Mouse (Mus musculus): Measurements from ENCODE around the gene Wars. TPM values are rescaled to one million over a fixed set of nuclear protein-coding genes. Genes with fewer than 3 reads are reported as not detected.
A peak's percentile ranks its signal among the peaks of the same experiment; 100 is the strongest.

Gene Wars
- total RNA-seq, 2 experiments from 2014 or later, result 82.9 to 91.9 TPM

DNA sequence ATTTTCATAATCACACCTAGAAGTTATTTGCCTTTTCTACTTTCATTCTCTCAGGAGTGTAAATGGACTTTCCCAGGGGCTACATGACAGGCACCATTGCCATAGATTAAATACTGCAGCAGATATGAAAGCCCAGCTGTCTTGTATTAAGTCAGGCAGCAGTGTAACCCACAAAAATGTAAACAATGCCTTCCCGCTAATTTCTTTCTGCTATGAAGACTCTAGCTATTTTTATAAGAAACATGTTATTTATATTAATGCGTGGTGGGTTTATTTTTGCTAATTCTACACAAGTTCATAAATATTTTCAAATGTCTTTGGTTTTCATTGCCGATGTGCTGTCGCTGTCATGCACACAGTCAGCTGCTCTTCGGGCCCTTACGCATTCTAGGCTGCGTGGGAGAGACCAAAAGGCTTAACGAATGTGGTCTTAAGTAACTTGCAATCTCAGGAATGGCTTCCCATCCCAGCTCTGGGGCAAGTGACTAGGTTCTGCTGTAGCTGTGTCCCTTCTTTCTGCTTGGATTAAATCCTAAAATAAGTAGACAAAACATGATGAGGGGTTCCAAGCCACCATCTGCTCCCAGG lies 16.0 kb upstream of the Wars start:
- no peak for DNase-seq (ENCODE audit: low spot score in 2 of 2)

DNA sequence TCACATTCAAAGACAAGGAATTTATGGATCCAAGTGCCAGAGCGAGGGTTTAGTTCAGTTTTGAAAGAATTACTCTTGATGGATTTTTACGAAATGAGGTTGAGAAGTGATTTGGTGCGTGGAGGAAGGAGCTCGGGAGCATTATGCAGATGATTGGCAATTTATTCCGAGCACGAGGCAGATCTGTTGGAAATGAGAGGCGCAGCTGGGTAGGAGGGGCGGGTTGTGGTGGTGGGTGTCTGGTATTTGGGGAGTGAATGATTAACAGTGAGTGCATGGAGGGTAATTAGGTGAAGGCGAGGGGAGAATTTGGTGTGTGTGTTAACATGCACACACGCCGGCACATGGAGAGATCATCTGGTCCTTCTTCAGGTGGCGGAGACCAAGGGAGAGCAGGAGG lies 12.4 kb upstream of the Wars start:
- no peak for DNase-seq (ENCODE audit: low spot score in 2 of 2)

DNA sequence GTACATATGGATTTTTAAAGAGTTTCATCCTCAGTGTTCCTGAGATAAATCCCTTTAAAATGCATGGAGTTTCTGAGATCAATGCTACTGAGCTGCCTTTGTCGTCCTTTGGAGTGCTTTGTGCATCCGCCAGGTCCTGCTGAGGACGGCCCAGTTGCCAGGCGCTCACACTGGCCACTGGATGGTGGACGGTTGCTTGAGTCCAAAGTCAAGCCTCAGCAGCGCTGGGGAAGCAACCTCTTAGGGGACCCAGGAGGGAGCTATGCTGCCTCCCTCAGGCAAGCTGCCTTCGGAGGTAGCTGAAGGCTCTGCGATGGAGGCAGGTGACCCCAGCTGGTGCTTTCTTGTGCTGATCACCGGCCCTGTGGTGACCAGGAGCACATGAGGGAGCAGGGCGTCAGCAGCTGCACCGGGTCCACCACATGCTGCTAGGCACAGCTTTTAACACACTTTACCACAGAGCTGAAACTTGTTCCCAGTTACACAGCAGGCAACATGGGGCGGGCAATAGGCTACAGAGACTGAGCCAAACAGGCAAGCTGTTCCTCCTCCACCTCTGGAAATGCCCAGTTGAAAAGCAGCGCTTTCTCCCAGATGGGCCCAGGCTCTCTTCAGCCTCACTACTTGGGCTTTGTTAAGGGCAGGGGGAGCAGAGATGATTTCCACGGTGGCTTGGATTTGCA lies 11.8 kb upstream of the Wars start:
- no peak for DNase-seq (ENCODE audit: low spot score in 2 of 2)

DNA sequence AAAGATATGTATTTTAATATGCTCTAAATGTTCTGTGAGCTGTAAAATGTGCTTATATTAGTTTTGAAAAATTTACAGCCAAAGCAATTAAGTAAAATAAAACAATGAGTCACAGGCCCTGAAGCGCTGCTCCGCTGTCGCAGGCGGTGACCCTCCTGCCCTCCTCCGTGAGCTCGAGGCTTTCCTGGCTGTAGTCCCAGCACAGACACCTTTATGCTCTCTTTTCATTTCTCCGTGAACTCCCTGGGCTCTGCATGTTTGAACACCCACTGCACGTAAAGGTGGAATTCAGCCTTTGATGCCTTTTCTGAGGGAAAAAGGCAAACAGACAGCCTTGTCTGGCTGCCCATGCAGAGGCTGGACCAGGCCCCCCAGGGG lies 10.3 kb upstream of the Wars start:
- peak in 1 of 2 experiments; percentile 16 for DNase-seq (ENCODE audit: low spot score in 2 of 2)

DNA sequence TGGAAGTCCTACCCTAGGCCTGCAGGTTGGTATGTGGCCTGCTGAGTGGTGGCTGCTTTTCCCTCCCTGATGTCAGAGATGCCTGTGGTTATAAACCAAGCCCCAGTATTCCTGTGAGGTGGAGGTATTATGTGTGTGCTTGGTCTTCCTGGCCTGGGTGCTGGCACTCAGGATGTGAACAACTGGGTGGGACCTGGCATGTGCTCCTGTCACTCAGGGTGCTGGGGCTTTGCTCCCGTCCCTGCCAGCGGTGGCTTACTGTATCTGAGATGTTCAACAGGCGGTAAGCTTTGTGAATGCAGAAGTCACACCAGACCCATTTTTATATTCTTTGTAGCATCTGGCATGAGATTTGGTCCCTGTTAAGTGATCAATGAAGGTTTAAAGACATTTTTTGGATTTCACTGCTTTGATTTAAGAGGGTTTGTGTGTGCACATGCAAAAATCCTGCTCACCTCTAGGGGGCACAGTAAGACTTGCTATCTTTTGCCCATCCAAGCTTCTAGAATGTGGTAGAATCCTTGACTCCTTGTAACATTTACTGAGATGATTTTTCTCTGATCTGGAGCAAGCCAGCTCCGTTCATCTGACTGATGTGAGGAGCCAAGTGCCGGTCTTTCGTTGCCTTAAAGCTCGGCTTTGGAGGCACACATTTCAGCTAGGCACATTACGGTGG lies 9.8 kb upstream of the Wars start:
- peak; percentile 80 to 82 for DNase-seq (ENCODE audit: low spot score in 2 of 2)

DNA sequence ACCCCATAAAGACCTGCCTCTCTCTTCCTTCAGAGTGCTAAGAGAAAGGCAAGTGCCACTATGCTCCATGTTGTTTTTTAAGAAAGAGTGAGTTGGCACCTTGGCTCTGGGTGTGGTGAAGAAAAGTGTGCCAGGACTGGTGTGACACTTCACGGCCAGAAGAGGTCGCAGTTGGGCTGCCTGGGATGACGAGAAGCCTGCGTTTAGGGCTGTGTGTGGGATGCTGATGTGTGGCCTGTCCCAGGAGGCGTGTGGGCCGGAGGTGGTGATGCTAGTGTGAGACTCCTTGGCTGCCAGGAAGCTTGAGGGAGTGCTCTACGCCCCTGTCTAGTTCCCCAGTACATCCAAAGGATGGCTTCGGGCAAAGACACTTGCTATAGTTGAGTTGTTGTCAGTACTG lies 9.0 kb upstream of the Wars start:
- DNase-seq (ENCODE audit: low spot score in 2 of 2), result peak; percentile 65 to 73

DNA sequence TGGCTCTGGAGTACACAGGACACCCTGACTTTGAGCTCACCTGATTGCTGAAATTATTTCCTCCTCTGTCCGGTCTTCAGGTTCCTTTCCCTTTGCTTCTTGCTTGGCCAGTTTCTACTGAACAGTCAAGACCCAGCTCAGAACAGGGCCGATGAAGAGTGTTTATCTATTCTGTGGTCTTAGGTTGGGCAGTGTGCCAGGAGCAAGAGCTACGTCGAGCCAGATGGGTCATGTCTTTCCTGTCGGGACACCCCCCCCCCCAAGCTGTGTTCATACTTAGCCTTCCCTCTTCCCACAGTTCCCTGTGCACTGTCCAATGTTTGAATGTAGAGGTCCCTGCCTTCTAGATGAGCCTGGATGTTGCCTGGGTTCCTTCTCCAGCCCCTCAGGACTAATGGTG lies 7.4 kb upstream of the Wars start:
- DNase-seq (ENCODE audit: low spot score in 2 of 2), result no peak

DNA sequence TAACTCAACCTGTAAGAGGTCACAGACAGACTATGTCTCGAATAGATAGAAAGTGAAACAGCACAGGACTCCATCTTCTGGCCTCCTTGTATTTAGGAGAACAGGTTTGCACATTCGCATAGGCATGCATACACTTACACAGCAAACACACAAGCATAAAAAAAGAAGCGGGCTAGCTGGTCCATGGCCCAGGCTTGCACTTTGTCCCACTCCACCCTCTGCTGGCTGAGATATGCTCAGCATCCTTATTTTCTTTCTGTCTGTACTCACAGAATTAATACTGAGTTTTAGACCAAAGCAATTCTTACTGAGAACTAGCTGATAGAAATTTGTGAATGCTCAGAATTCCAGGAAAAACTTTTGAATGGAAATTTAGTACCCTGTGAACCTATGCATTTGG lies 2.0 kb upstream of the Wars start:
- no peak for DNase-seq (ENCODE audit: low spot score in 2 of 2)

DNA sequence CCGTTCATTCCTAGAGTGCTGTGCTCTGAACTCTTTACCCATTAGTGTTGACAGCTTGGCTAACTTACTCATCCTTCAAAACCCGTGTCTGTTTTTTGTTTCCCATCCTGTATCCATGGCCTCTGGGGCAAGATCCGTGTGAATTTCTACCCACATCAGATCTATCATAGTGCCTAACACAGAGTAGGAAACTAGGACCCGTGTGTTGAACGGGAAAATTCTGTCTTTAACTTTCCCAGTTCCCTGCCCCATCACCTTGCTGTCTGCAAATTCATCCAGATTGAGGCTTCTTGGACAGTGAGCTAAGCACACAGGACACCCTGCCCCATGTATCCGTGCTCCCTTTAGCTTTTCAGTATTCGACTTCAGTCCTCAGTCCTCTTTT lies 450 bp upstream of the Wars start:
- DNase-seq (ENCODE audit: low spot score in 2 of 2), result no peak

DNA sequence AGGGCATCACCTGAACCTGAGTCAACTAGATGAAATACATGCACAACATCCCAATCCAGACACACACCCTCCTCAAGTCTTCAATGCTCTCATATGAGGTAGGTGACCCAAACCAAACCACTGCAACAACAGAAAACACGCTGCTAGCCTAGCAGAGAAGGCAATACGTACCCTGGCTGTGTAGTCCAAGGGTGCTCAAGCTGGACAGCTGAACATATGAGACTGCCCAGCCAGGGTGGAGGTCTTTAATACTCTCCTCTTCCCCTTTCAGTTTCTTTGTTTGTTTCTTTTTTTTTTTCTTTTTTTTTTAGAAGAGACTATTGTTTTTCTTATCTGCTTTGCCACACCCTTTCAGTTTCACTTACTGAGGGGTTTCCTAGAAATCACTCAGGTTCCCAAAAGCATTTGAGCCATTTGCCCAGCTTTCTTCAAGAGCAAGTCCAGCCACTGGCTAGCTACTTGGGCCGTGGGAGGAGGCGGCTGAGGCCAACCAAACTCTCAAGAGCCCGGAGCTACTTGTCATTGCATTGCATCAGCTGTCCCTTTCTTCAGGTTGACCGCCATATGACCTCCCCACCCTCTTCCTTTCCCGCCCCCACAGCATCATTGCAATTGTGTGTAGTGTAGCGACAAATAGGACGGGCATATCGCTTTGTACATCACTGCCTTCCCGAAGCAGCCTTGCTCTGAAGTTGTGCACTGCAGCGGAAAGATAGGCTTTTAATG lies 822 bp downstream of the Wars start, which contains the start of gene Wdr25:
Gene Wdr25, plus strand, starts transcription at position 643 of the 726 bp plus-strand sequence.
- DNase-seq (ENCODE audit: low spot score in 2 of 2), result no peak

DNA sequence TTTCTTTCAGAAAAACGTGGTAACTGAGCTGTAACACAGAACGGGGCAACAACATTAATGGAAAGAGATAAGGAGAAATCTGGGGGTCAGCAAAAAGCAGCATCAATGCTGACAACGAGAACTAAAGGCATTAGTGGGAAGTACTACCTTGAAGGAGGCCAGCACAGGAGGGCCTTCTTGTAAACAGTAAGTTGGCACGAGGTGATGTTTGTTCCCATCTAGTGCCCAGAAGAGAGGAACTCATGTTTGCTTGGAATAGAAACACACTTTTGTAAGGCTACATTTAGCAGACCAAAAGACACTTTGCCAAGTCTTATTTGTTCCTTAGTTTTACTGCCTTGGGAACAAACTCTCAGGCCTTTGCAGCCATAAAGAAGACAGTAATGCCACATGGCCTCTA lies 5.3 kb downstream of the Wars start:
- no peak for DNase-seq (ENCODE audit: low spot score in 2 of 2)

DNA sequence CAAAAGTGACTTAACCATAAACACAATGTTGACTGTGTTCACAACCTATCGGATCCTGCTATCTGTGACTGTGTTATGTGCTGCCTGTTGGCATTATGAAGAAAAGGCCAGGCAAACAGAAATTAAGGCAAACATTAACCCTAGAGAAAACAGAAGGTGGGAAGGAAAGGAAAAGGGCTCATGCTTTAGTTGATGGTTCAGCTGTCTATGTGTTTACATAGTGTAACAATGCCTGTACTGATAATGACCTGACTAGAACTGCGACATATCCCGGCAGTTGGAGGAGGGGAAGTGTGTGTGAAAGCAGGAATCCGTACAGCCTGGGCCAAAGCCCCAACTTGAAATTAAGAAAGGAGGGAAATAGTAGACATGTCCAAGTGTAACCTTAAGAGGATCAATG lies 6.9 kb downstream of the Wars start:
- DNase-seq (ENCODE audit: low spot score in 2 of 2), result no peak

DNA sequence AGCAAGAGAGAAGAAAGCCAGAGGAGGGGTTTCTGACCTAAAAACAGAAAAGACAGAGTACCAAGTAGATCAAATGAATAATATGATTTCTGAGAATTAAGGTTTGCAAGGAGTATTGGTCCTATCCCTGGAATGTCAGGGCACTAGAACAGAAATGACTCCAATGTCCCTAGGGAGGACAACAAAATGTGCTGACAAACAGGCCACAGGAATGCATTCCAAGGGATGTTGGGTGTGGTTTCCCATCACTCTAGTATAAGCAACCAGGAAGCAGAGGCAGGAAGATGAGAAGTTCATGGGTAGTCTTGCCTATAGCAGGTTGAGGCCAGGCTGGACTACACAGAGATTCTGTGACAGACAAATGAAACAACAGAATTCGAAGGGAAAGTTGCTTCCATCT lies 8.1 kb downstream of the Wars start:
- DNase-seq (ENCODE audit: low spot score in 2 of 2), result no peak

DNA sequence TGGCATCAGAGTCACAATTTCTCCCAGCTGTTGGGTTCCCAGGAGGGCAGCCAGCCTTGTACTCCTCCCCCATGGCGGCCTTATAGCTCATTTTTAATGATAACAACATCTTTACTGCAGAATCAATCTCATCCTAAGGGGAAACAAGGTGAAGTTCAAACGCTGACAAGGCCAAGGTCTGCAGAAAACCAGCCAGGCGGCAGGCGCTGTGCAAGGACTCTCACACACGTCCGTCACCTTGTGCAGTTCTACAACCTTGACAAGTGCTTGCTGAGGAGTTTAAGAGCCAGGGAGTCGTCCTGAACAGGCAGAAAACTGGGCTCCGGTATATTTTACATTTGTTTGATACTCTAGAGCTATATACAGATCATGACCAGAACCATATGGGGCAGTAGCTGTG lies 11.2 kb downstream of the Wars start:
- DNase-seq (ENCODE audit: low spot score in 2 of 2), result no peak

DNA sequence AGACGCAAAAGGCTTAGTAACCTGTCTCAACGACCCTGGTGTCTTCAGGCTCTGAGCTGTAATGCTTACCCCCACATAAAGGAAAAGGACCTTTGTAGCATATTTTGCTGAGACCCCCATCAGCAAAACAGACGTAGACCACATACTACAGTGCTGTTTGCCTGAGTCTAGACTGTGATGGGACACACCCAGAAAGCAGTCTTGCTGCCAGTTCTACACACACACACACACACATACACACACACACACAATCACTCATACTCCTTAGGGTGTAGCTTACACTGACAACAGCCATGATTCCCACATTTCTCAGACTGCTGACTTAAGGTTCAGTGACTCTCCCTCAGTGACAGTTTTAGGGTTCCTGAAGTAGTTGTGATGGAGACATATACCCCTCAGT lies 12.8 kb downstream of the Wars start:
- DNase-seq (ENCODE audit: low spot score in 2 of 2), result no peak

DNA sequence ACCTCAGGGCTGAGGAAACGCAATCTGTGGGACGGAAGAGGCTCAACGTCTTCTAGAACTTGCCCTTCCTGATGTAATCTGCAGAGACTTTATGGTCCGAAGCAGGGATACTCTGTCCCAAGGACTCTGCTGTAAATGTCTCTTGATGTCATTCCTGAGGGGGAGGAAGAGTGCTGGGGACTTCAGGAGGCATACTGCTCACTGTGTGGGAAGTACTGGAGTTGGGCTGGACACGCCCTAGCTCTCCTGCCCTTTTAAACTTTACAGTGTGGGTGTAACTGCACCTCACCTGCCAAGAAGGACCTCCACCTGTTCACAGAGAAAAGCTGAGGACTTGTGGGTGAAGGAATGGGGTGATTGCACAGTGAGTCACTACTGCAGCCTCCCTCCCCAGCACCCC lies 13.4 kb downstream of the Wars start:
- no peak for DNase-seq (ENCODE audit: low spot score in 2 of 2)

DNA sequence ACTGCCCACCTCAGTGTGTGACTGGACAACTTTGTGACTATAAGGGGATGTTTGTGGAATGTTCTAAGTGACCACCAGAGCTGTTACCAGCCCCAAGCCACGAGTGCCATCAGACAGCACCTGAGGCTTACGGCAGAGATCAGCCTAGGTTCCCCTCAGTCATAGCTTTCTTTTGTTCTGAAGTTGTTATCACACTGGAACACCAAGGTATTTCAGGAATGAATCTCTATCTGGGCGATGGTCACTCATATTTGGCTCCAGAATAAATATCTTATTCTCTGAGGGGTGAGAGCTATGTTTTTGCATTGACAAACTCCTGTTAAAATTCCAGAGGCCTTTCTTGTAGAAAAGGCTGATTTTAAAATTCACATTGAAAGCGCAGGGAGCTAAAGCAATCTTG lies 14.8 kb downstream of the Wars start:
- DNase-seq (ENCODE audit: low spot score in 2 of 2), result no peak

DNA sequence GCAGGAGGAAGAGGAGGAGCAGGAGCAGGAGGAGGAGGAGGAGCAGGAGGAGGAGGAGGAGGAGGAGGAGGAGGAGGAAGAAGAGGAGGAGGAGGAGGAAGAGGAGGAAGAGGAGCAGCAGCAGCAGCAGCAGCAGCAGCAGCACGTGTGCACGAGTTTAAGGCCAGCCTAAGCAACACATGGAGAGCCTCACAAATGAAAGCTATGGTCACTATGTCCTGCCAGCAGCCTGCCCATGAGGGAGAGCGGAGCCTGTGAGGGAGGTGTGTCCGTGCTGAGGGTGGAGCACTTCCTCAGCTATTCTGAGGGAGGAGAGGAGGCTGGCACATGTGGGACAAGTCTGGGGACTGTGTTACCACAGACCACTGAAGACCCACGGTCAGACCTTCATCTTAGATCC lies 20.9 kb downstream of the Wars start:
- DNase-seq (ENCODE audit: low spot score in 2 of 2), result no peak

DNA sequence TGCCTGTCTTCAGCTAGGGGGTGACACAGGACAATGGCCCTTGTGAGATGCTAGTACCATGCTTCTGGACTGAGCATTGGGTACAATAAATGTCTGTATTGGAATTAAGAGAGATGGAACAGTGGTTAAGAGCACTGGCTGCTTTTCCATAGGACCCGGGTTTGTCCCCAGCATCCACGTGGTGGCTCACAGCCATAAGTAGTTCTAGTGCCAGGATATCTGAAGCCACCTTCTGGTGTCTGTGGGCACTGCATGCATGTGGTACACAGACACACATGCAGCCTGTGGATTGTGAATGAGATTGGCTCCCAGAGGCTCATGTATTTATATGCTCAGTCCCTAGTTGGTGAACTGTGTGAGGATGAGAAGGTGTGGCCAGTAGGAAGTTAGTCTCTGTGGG lies 24.4 kb downstream of the Wars start:
- no peak for DNase-seq (ENCODE audit: low spot score in 2 of 2)

DNA sequence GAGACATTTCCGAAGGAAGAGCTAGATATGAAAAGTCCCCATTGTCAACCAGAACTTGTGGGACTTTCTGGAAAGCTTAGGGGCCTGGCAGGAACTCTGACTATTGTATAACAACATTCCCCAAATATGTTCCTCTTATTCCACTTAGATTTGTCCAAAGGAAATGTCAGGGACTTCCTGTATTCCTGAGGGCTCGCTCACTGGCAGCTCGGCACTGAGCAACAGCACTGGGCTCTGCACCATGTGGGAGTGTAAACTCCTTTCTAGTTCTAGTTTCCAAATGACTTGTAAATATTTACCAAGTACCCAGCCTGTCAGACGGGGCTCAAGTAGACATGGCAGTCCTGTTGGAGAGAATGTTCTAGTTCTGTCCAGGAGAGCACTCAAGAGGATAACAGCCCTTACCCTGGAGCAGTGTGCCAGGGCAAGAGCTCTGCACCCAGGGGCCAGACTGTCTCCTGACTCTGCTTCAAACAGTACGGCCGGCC lies 28.9 kb downstream of the Wars start:
- no peak for DNase-seq (ENCODE audit: low spot score in 2 of 2)

DNA sequence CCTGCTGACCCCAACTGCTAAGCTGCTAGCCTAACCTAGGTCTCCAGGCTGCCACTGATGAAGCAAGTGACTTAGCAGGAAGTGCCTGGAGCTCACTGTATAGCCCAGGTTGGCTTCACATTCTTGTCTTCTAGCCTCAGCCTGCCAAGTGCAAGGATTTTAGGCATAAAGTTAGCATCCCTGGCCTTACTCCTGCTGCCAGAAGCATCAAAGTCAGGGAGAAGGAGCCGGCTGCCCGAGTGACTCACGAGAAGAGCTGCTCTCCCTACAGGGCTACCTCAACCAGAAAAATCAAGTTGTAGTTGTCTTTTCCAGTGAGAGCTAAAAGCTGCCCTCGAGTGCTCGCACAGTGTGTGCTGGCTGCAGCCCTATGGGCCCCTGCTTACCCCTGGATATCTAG lies 35.5 kb downstream of the Wars start:
- no peak for DNase-seq (ENCODE audit: low spot score in 2 of 2)

DNA sequence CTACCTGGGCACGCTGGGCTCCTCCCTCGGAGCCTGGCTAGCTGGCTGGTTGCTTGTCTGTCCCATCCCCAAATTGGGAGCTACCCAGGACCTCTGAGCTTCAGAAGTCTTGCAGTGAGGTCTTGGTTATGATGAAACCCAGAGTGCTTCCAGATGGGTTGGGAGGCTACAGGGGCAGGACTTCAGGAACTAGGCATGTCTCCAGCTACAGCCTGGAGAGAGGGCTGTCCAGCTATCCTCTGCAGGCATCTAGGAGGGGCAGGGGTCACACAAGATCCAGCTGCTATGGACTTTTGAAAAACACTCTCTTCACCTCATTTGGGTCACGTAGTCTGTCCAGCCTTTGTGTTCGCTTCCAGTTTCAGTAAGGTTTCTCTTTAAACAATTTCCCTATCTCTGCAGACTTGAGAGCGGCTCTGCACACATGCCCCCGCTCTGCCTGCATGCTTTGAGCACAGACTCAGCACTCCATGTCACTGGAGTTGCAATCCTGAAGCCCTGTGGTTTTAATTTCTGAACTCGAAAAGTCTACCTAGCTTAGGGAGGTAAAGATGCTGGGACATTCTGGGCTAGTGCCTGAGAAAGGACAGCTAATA lies 36.3 kb downstream of the Wars start:
- no peak for DNase-seq (ENCODE audit: low spot score in 2 of 2)
